Mouse (Mus musculus) neural tube, embryonic 14.5 days (tissue): Measurements from ENCODE around the gene Ggnbp2. TPM values are rescaled to one million over a fixed set of nuclear protein-coding genes. Genes with fewer than 3 reads are reported as not detected.

Source experiments
- ATAC-seq: fragments of 200-750 bp; cut with Nextera tagmentation; 2 replicates; pipeline ENCODE4 v1.8.0; 2017; ENCODE audit warnings: low read depth, mild to moderate bottlenecking, moderate TSS enrichment, moderate library complexity
- H3K27ac ChIP-seq: fragments of 300-500 bp; sonication (generic); 2 replicates; pipeline ENCODE4 v1.5.1; 2014; ENCODE audit warnings: low read depth, mild to moderate bottlenecking, control low read depth, low read length, moderate library complexity, mixed read lengths
- H3K27me3 ChIP-seq: fragments of 300-500 bp; sonication (generic); 2 replicates; pipeline ENCODE4 v1.6.1; 2014; ENCODE audit warnings: low read length; ENCODE audit not compliant: control insufficient read depth, insufficient read depth
- H3K36me3 ChIP-seq: fragments of 300-500 bp; sonication (generic); 2 replicates; pipeline ENCODE4 v1.6.1; 2014; ENCODE audit warnings: low read length, mixed read lengths; ENCODE audit not compliant: control insufficient read depth, insufficient read depth
- H3K4me1 ChIP-seq: fragments of 300-500 bp; sonication (generic); 2 replicates; pipeline ENCODE4 v1.6.1; 2014; ENCODE audit warnings: low read length; ENCODE audit not compliant: control insufficient read depth, insufficient read depth
- H3K4me2 ChIP-seq: fragments of 300-500 bp; sonication (generic); 2 replicates; pipeline ENCODE4 v1.6.1; 2014; ENCODE audit warnings: mild to moderate bottlenecking, low read depth, low read length, control low read depth
- H3K4me3 ChIP-seq: fragments of 300-500 bp; sonication (generic); 2 replicates; pipeline ENCODE4 v1.5.1; 2014; ENCODE audit warnings: low read depth, low read length, control low read depth, mixed read lengths
- H3K9ac ChIP-seq: fragments of 300-500 bp; sonication (generic); replicated peaks from 2 replicates; pipeline ENCODE4 v1.6.1; 2014; ENCODE audit warnings: low read depth, mild to moderate bottlenecking, control low read depth, low read length, mixed read lengths
- H3K9me3 ChIP-seq: fragments of 300-500 bp; sonication (generic); 2 replicates; pipeline ENCODE4 v1.6.1; 2016; ENCODE audit warnings: low read length; ENCODE audit not compliant: control insufficient read depth
- WGBS: fragments of 180-500 bp; shearing (Covaris S2); extraction: QIAGEN DNeasy Blood & Tissue Kit; methylation state at CpG from one replicate; pipeline ENCODE4 v1.1.7; 2014; 5-methylcytosine and 5-hydroxymethylcytosine counted together
- polyA plus RNA-seq: library from polyadenylated mRNA; unstranded; fragments of >200 nt; fragmentation: Nextera tagmentation; extraction: Ambion mirVana; gene quantifications from 2 replicates; pipeline ENCODE4 v1.2.1, GENCODE M21; 2014

The Ggnbp2 gene
- polyA plus RNA-seq = 74.7 and 85.7 TPM in 2 replicates

DNA sequence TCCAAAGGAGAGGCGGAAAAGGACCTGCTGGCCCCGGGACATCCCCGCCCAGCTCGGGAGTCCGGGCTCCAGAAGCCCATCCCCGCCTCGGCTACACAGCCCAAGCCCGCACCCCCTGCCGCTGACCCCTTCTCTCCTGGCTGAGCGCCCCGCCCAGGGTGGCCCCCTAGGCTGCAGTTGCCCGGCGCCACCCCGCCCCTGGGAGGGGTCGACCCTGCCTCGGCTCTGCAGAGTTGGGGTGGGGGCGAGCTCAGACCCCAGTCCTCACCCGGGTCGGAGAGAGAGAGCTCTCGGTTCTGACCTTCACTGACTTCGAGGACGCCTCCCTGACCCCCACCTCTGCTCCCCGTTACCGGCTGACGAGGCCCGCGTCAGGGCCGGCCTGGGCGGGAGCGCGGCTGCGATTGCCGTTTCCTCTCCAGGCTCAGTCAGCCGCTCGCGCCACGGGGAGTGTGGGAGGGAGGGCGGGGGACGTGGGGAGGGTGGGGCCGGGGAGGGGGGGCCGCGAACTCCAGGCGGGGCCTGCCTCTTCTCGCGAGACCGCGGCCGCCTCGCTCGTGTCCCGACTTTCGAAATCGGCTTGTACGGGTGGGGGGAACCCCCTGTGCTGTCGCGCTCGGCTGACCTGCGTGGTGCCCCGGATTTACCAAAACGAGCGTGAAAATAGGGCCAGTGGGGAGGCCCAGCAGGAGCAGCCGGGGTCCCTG, at the start of gene Ggnbp2:
TSS of gene Ggnbp2 (minus strand) at position 481 of the 707 bp plus-strand sequence.
- peak within 1 kb of the TSS; percentile 91 for H3K4me2 ChIP-seq
- peak within 1 kb of the TSS; percentile 99 for H3K27ac ChIP-seq
- no peaks in the 10 kb centered on the region for H3K27me3 ChIP-seq
- no peaks in the 10 kb centered on the region for H3K9me3 ChIP-seq
- peaks cover 17% of the 10 kb centered on the region for H3K4me1 ChIP-seq
- ATAC-seq = peak; percentile 89
- H3K36me3 ChIP-seq = no peaks in the 10 kb centered on the region
- peak within 1 kb of the TSS; percentile 92 for H3K9ac ChIP-seq
- WGBS = under 1% methylated on average over 39 of the region's 62 CpGs
- H3K4me3 ChIP-seq = peak within 1 kb of the TSS; percentile 90

DNA sequence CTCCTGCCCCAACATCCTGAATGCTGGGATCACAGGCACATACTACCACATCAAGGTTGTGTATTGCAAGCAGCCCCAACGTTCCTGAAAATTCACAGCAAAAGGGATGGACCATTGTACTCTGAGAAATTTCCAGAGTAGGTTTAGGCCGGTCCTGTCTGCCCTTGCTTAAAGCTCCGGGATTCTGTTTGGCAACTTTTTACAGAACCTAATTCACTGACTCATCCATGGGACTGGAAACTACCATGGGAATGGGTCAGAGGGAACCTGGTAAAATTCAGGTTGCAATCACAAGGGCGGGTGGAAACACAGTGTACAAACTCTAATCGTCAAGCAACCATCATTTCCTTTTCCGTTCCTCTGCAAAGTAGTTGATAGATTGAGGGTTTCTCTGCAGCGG, 49.3 kb upstream of the Ggnbp2 start:
- Histone ChIP-seq H3K27me3 (no peaks in the 10 kb centered on the region), H3K36me3 (no peaks in the 10 kb centered on the region), H3K4me1 (peaks cover 4% of the 10 kb centered on the region; the same call in 1 of the 2 replicates), H3K27ac (no peak overlapping the region), H3K9me3 (no peaks in the 10 kb centered on the region), H3K9ac (no peak overlapping the region), H3K4me2 (no peak overlapping the region), H3K4me3 (no peak overlapping the region)
- no peak for ATAC-seq
- WGBS = 76% methylated on average over 7 of the region's 7 CpGs

DNA sequence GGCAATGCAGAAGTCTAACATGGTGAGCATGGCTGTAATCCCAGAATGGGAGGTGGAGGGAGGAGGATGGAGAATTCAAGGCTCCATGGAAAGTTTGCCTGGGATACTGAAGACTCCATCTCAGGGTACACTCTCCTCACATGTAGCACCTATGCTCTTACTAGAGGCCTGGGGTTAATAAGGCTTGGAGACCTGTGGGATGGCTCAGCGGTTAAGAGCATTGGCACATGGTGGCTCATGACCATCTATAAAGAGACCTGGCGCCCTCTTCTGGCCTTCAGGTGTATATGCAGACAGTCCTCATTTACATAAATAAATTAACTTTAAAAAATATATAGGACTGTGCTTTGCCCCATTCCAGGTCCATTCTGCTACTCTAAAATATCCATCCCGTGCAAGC, 48.7 kb upstream of the Ggnbp2 start:
- ATAC-seq = no peak
- Histone ChIP-seq H3K27me3 (no peaks in the 10 kb centered on the region), H3K4me2 (no peak overlapping the region), H3K27ac (no peak overlapping the region), H3K9ac (no peak overlapping the region), H3K9me3 (no peaks in the 10 kb centered on the region), H3K4me1 (peaks cover 6% of the 10 kb centered on the region; the same call in 1 of the 2 replicates), H3K4me3 (no peak overlapping the region), H3K36me3 (no peaks in the 10 kb centered on the region)
- WGBS = 41% methylated on average over 3 of the region's 3 CpGs

DNA sequence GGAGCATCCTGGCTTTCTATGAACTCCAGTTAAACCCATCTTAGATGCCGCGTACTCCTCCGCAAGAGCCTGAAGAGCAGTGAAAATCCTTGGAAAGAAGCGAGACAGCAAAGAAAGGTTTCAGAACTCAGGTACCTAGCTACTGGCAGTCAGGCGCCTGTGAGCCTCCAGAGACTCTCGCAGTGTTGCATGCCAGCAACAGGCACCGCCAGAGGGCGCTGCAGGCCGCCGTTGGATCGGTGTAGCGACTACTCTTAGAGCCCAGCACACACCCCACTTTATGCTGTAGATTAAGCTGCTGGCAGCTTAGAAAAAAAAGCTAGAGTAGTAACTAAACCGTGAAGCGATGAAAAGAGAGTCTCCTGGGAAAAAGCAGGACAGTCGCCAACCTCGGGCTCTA, 47.8 kb upstream of the Ggnbp2 start:
- peak; percentile 88; the same call in 1 of the 2 replicates for ATAC-seq
- H3K36me3 ChIP-seq = no peaks in the 10 kb centered on the region
- H3K4me2 ChIP-seq = peak overlapping the region; percentile 19; the same call in 1 of the 2 replicates
- WGBS = 5% methylated on average over 16 of the region's 16 CpGs
- H3K4me3 ChIP-seq = no peak overlapping the region
- peaks cover 6% of the 10 kb centered on the region; the same call in 1 of the 2 replicates for H3K4me1 ChIP-seq
- H3K27me3 ChIP-seq = no peaks in the 10 kb centered on the region
- H3K9ac ChIP-seq = 0 out of 2 replicates have a peak overlapping the region, but pooled peaks have one; percentile 2
- no peak overlapping the region for H3K27ac ChIP-seq
- H3K9me3 ChIP-seq = no peaks in the 10 kb centered on the region

DNA sequence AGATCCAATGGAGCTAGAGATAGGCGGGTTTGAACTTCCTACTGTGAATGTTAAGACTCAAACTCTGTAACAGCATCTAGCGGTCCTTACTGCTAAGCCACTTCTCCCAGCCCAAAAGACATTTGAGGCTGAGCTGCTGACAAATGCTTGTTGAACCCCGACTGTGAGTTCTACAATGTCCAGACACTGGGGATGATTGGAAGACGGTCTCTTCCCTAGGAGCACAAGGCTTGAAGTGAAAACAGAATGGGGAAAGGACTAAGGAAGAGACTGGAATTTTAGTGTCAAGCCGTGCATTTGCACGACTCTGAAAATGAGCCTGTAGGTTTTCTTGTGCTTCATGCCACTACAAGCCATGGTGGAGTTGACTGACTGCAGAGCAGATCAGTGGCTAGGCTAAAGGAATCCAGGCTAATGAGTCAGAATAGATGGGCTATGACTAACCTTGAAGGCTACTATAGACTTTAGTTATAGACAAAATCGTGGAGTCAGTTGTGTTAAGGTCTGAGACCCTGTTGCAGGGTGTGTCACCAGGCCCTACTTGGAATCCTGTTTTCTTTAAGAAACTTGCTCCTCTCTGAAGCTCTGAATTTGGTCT, 46.2 kb upstream of the Ggnbp2 start:
- peaks cover 6% of the 10 kb centered on the region; the same call in 1 of the 2 replicates for H3K4me1 ChIP-seq
- peak overlapping the region; percentile 62 for H3K4me2 ChIP-seq
- peak overlapping the region; percentile 86 for H3K4me3 ChIP-seq
- H3K27me3 ChIP-seq = no peaks in the 10 kb centered on the region
- H3K9ac ChIP-seq = peak overlapping the region; percentile 76
- ATAC-seq = no peak
- H3K36me3 ChIP-seq = peaks cover 6% of the 10 kb centered on the region; the same call in 1 of the 2 replicates
- WGBS = 60% methylated on average over 7 of the region's 7 CpGs
- H3K9me3 ChIP-seq = no peaks in the 10 kb centered on the region
- H3K27ac ChIP-seq = no peak overlapping the region

DNA sequence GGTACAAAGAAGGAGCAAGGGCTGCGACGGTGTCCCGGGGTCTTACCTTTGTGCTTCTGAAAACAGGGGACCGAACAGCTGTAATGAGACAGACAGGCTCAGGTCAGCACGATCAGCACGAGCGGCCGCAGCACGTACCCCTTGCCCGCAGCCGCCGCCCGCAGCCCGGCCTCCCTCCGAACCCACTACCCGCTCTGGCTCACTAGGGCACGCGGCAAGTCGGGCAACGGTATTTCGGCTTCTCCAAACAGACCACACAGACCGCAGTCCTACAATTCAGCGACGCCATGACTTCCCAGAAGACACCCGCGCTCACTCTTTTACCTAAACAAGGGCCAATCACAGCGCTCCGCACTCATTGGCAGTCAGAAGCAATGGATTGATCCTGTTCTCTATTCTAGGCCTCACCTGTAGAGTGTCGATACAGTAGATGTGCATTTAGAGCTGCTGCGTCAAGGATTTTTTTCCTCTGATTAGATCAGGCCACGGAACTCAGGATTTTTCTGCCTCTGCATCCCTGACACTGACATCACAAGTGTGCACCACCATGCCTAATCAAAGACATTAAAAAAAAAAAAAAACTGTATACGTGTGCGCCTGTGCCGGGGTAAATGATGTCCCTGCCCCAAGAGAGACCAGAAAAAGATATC, 45.6 kb upstream of the Ggnbp2 start, which contains the start of gene Znhit3:
TSS of gene Znhit3 (minus strand) at position 314 of the 650 bp plus-strand sequence.
- Histone ChIP-seq H3K36me3 (peaks cover 6% of the 10 kb centered on the region; the same call in 1 of the 2 replicates), H3K4me3 (peak within 1 kb of the TSS; percentile 86), H3K9me3 (no peaks in the 10 kb centered on the region), H3K27me3 (no peaks in the 10 kb centered on the region), H3K4me1 (peaks cover 6% of the 10 kb centered on the region; the same call in 1 of the 2 replicates), H3K27ac (no peak within 1 kb of the TSS; the same call in 1 of the 2 replicates), H3K4me2 (peak within 1 kb of the TSS; percentile 62), H3K9ac (peak within 1 kb of the TSS; percentile 76)
- peak; percentile 93 for ATAC-seq
- 4% methylated on average over 34 of the region's 34 CpGs for WGBS

DNA sequence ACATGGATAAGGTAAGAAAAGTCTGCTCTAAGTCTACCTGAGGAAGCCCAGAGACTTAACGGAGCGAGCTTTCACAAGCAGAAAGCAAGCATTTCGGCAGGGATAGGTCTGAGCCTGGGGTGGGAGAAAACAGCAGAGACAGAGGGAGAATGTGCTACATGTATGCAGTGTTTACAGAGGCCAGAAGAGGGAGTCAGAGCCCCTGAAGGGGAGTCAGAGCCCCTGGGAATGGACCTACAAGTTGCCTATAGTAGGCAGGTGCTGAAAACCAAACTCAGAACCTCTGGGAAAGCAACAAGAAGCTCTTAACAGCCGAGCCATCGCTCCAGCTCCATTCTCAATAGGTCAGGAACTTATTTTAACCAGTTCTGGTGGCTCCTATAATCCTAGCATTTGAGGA, 44.1 kb upstream of the Ggnbp2 start:
- H3K4me3 ChIP-seq = no peak overlapping the region
- peaks cover 6% of the 10 kb centered on the region; the same call in 1 of the 2 replicates for H3K4me1 ChIP-seq
- WGBS = 78% methylated on average over 5 of the region's 5 CpGs
- no peak for ATAC-seq
- no peak overlapping the region for H3K27ac ChIP-seq
- H3K27me3 ChIP-seq = no peaks in the 10 kb centered on the region
- H3K9me3 ChIP-seq = no peaks in the 10 kb centered on the region
- H3K9ac ChIP-seq = no peak overlapping the region
- H3K36me3 ChIP-seq = peaks cover 15% of the 10 kb centered on the region; the same call in 1 of the 2 replicates
- no peak overlapping the region for H3K4me2 ChIP-seq

DNA sequence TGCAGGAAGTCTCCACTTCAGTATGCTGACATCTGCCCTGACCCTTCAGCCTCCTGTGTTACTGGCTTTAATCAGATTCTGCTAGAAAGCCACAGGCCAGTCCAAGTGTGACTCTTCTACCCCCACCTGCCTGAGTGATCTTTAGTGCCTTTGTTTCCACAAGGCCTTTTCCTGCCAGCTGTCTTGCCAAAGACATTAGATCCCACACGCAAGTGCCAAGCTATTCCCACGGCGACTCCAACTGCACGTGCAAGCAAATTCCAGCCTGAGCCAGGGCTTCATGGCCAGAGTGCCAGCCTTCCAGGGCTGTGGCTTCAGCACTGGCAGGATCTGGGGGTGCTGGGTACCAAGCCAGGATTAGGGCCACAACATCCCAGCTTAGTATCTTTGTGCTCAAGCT, 39.8 kb upstream of the Ggnbp2 start:
- Histone ChIP-seq H3K27me3 (no peaks in the 10 kb centered on the region), H3K27ac (no peak overlapping the region), H3K4me2 (no peak overlapping the region), H3K9ac (no peak overlapping the region), H3K9me3 (no peaks in the 10 kb centered on the region), H3K4me1 (peaks cover 4% of the 10 kb centered on the region; the same call in 1 of the 2 replicates), H3K36me3 (peaks cover 51% of the 10 kb centered on the region), H3K4me3 (no peak overlapping the region)
- 75% methylated on average over 4 of the region's 4 CpGs for WGBS
- no peak for ATAC-seq
